Mouse (Mus musculus) stomach, postnatal 0 days (tissue): ENCODE measurements around the gene Ppp2r2c.
"Not testable (repeated sequence)": the region's sequence is repeated elsewhere in the genome, so short reads cannot be mapped to it uniquely, and the experiment has no call there.

ENCODE experiments used
- CTCF ChIP-seq: IDR thresholded peaks from 2 replicates; pipeline ENCODE4 v1.5.1; 2016; ENCODE audit warnings: antibody characterized with exemption, low read depth, mild to moderate bottlenecking, moderate library complexity
- EP300 ChIP-seq: optimal IDR thresholded peaks from 2 replicates; pipeline ENCODE3; 2016; ENCODE audit warnings: antibody characterized with exemption

- TF ChIP-seq CTCF, EP300: not testable (repeated sequence)
These were observed 70.7 kb downstream of the Ppp2r2c start for GRCm38 (mm10) chr5:36938991-36939390.
